Mouse (Mus musculus): Measurements from ENCODE around the gene Asb18.

DNA sequence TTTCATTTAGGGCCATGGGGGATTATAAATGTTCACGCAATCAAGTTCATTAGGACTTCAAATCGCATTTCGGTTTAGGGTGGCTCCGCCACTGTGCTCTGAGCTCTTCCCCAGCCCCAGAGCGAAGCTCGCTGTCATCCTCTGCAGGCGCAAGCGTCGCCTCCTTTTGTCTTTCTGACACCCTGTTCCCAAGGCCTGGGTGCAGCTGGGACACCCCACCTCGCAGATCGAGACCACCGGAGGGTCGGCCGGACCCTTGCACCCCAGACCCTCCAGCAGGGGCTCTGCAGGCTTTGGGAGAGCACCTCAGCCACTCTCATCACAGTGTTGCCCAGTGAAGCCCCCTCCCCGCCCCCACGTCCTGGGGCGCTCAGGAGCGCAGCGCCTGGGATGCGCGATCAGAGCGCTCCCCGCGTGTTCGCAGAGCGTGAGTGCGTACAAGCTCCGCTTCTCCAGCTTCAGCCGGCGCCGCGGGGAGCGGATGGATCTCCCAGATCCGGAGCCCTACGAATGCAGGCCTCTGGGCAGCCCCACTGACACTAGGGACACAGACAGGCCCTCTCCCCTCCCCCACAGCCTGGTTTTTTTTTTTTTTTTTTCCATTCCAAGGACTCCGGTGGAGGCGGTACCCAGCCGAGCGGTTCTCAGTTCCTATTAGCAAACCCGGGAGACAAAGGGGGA, 72.6 kb downstream of the Asb18 start:
- TF ChIP-seq CTCF (IDR thresholded peaks at IDR 0.05; ENCODE audit: low read depth): no peak
- TF ChIP-seq EP300 (IDR thresholded peaks at IDR 0.05; ENCODE audit: low read depth): no peak

All from heart, postnatal 0 days (tissue).